Mouse (Mus musculus) liver, postnatal 0 days (tissue): ENCODE data around the gene 4632433K11Rik.

ENCODE experiments used
- CTCF ChIP-seq: sonication (generic); IDR thresholded peaks from 2 replicates; pipeline ENCODE4 v1.5.1; 2016; ENCODE audit warnings: antibody characterized with exemption, low read depth
- EP300 ChIP-seq: IDR thresholded peaks from 2 replicates; pipeline ENCODE4 v1.6.1; 2016; ENCODE audit warnings: antibody characterized with exemption, low read depth, mild to moderate bottlenecking

DNA sequence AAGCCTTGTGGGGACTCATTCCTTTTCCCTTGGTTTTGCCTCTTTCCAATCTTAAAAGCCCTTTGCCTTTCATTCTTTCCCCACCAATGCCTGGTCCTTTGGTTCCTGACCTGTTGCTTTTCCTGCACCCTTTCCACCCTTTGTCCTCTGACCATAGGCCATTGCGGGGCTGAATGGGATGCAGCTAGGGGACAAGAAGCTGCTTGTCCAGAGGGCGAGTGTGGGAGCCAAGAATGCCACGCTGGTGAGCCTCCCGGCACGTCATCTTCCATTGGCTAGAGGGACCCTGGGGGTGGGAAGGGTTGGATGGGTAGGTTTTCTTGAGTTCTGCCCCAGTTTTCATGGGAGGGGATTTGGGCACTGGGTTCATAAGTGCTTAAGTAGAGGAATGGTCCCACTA is 41.1 kb downstream of the 4632433K11Rik start:
- TF ChIP-seq CTCF (no peak), EP300 (no peak)
